Mouse (Mus musculus) embryonic facial prominence, embryonic 13.5 days (tissue): ENCODE measurements around the gene C7. TPM values are rescaled to one million over a fixed set of nuclear protein-coding genes. Genes with fewer than 3 reads are reported as not detected.
"Not testable (repeated sequence)": the region's sequence is repeated elsewhere in the genome, so short reads cannot be mapped to it uniquely, and the experiment has no call there.

Experiments used
- ATAC-seq: fragments of 200-750 bp; cut with Nextera tagmentation; 2 replicates; pipeline ENCODE4 v1.8.0; 2017; ENCODE audit warnings: low read depth; ENCODE audit not compliant: insufficient number of reproducible peaks, insufficient read depth, low FRiP score, low TSS enrichment
- H3K27ac ChIP-seq: fragments of 300-500 bp; sonication (generic); 2 replicates; pipeline ENCODE4 v1.5.1; 2015; ENCODE audit warnings: moderate library complexity, mild to moderate bottlenecking, inconsistent platforms
- H3K27me3 ChIP-seq: fragments of 300-500 bp; sonication (generic); 2 replicates; pipeline ENCODE4 v1.6.1; 2015; ENCODE audit warnings: mild to moderate bottlenecking, inconsistent platforms
- H3K36me3 ChIP-seq: fragments of 300-500 bp; sonication (generic); 2 replicates; pipeline ENCODE4 v1.6.1; 2015; ENCODE audit warnings: mild to moderate bottlenecking, inconsistent platforms
- H3K4me1 ChIP-seq: fragments of 300-500 bp; sonication (generic); 2 replicates; pipeline ENCODE4 v1.6.1; 2015; ENCODE audit warnings: inconsistent platforms
- H3K4me2 ChIP-seq: fragments of 300-500 bp; sonication (generic); 2 replicates; pipeline ENCODE4 v1.6.1; 2015; ENCODE audit warnings: moderate library complexity, mild to moderate bottlenecking, inconsistent platforms
- H3K4me3 ChIP-seq: fragments of 300-500 bp; sonication (generic); 2 replicates; pipeline ENCODE4 v1.5.1; 2015; ENCODE audit warnings: mild to moderate bottlenecking, inconsistent platforms
- H3K9ac ChIP-seq: fragments of 300-500 bp; sonication (generic); 2 replicates; pipeline ENCODE4 v1.6.1; 2015; ENCODE audit warnings: mild to moderate bottlenecking, inconsistent platforms
- H3K9me3 ChIP-seq: fragments of 300-500 bp; sonication (generic); 2 replicates; pipeline ENCODE4 v1.6.1; 2016; ENCODE audit warnings: inconsistent platforms
- WGBS: fragments of 180-500 bp; shearing (Covaris S2); methylation state at CpG from one replicate; pipeline ENCODE4 v1.1.7; 2015; ENCODE audit warnings: mixed read lengths; 5-methylcytosine and 5-hydroxymethylcytosine counted together
- polyA plus RNA-seq: library from polyadenylated mRNA; unstranded; fragments of >200 nt; fragmentation: Nextera tagmentation; extraction: Ambion mirVana; gene quantifications from 2 replicates; pipeline ENCODE4 v1.2.1, GENCODE M21; 2015

The C7 gene
- polyA plus RNA-seq, 1 experiment from 2014 or later = not detected

GRCm38 (mm10) chr15:5086162-5086561, 22.6 kb upstream of the C7 start:
- H3K4me3 ChIP-seq = no peak overlapping the region
- 7% methylated on average over 2 of the region's 2 CpGs for WGBS
- H3K9ac ChIP-seq = no peak overlapping the region
- no peak overlapping the region for H3K4me2 ChIP-seq
- H3K4me1 ChIP-seq = no peaks in the 10 kb centered on the region
- no peaks in the 10 kb centered on the region for H3K9me3 ChIP-seq
- H3K27me3 ChIP-seq = no peaks in the 10 kb centered on the region
- H3K36me3 ChIP-seq = no peaks in the 10 kb centered on the region
- ATAC-seq = no peak
- H3K27ac ChIP-seq = no peak overlapping the region

- 76% methylated on average over 1 of the region's 1 CpGs for WGBS
- no peak for ATAC-seq
- Histone ChIP-seq H3K9me3 (no peaks in the 10 kb centered on the region), H3K27me3 (no peaks in the 10 kb centered on the region), H3K9ac (no peak overlapping the region), H3K4me3 (no peak overlapping the region), H3K4me2 (no peak overlapping the region), H3K36me3 (no peaks in the 10 kb centered on the region), H3K27ac (no peak overlapping the region), H3K4me1 (no peaks in the 10 kb centered on the region)
These were observed 17.7 kb upstream of the C7 start for GRCm38 (mm10) chr15:5081235-5081634.

GRCm38 (mm10) chr15:5068801-5069518, 5.4 kb upstream of the C7 start:
- Histone ChIP-seq H3K27me3 (no peaks in the 10 kb centered on the region), H3K27ac (no peak overlapping the region), H3K4me1 (no peaks in the 10 kb centered on the region), H3K36me3 (no peaks in the 10 kb centered on the region), H3K9ac (no peak overlapping the region), H3K9me3 (no peaks in the 10 kb centered on the region), H3K4me3 (no peak overlapping the region), H3K4me2 (no peak overlapping the region)
- 60% methylated on average over 15 of the region's 15 CpGs for WGBS
- no peak for ATAC-seq

- H3K9ac ChIP-seq = no peak overlapping the region
- no peak overlapping the region for H3K4me2 ChIP-seq
- no peaks in the 10 kb centered on the region for H3K36me3 ChIP-seq
- no peaks in the 10 kb centered on the region for H3K9me3 ChIP-seq
- 65% methylated on average over 11 of the region's 11 CpGs for whole genome bisulfite sequencing
- ATAC-seq = no peak
- H3K27me3 ChIP-seq = no peaks in the 10 kb centered on the region
- H3K4me3 ChIP-seq = no peak overlapping the region
- no peaks in the 10 kb centered on the region for H3K4me1 ChIP-seq
- H3K27ac ChIP-seq = no peak overlapping the region
These were observed 17.8 kb downstream of the C7 start for GRCm38 (mm10) chr15:5045560-5046284.

- H3K4me2 ChIP-seq = no peak overlapping the region
- no peak for ATAC-seq
- no peaks in the 10 kb centered on the region for H3K4me1 ChIP-seq
- H3K27me3 ChIP-seq = no peaks in the 10 kb centered on the region
- WGBS = 88% methylated on average over 4 of the region's 4 CpGs
- no peaks in the 10 kb centered on the region for H3K36me3 ChIP-seq
- no peak overlapping the region for H3K27ac ChIP-seq
- no peak overlapping the region for H3K4me3 ChIP-seq
- no peak overlapping the region for H3K9ac ChIP-seq
- H3K9me3 ChIP-seq = no peaks in the 10 kb centered on the region
These were observed 34.3 kb downstream of the C7 start for GRCm38 (mm10) chr15:5029256-5029655.

GRCm38 (mm10) chr15:5023479-5024265, 39.9 kb downstream of the C7 start:
- H3K9me3 ChIP-seq, H3K27me3 ChIP-seq, ATAC-seq, H3K4me3 ChIP-seq, H3K4me2 ChIP-seq, H3K36me3 ChIP-seq, H3K27ac ChIP-seq, H3K9ac ChIP-seq, H3K4me1 ChIP-seq: not testable (repeated sequence)
- 90% methylated on average over 14 of the region's 14 CpGs for WGBS

- H3K27ac ChIP-seq = no peak overlapping the region
- no peak overlapping the region for H3K9ac ChIP-seq
- no peak for ATAC-seq
- WGBS = 62% methylated on average over 11 of the region's 11 CpGs
- no peak overlapping the region for H3K4me3 ChIP-seq
- H3K27me3 ChIP-seq = no peaks in the 10 kb centered on the region
- H3K36me3 ChIP-seq = no peaks in the 10 kb centered on the region
- H3K4me1 ChIP-seq = no peaks in the 10 kb centered on the region
- H3K4me2 ChIP-seq = no peak overlapping the region
- no peaks in the 10 kb centered on the region for H3K9me3 ChIP-seq
These were observed 53.9 kb downstream of the C7 start for GRCm38 (mm10) chr15:5009644-5010107.

- no peaks in the 10 kb centered on the region for H3K36me3 ChIP-seq
- H3K9ac ChIP-seq = no peak overlapping the region
- H3K4me1 ChIP-seq = no peaks in the 10 kb centered on the region
- no peak overlapping the region for H3K4me2 ChIP-seq
- 82% methylated on average over 6 of the region's 6 CpGs for WGBS
- no peaks in the 10 kb centered on the region for H3K9me3 ChIP-seq
- ATAC-seq = no peak
- no peaks in the 10 kb centered on the region for H3K27me3 ChIP-seq
- no peak overlapping the region for H3K27ac ChIP-seq
- H3K4me3 ChIP-seq = no peak overlapping the region
These were observed 59.9 kb downstream of the C7 start for GRCm38 (mm10) chr15:5003503-5004196.

- H3K4me1 ChIP-seq = no peaks in the 10 kb centered on the region
- H3K4me2 ChIP-seq = no peak overlapping the region
- no peaks in the 10 kb centered on the region for H3K27me3 ChIP-seq
- H3K9ac ChIP-seq = no peak overlapping the region
- no peak overlapping the region for H3K4me3 ChIP-seq
- no peaks in the 10 kb centered on the region for H3K36me3 ChIP-seq
- 51% methylated on average over 2 of the region's 2 CpGs for WGBS
- ATAC-seq = no peak
- H3K27ac ChIP-seq = no peak overlapping the region
- H3K9me3 ChIP-seq = no peaks in the 10 kb centered on the region
These were observed 60.6 kb downstream of the C7 start for GRCm38 (mm10) chr15:5002903-5003302.

GRCm38 (mm10) chr15:4973355-4973754, 90.2 kb downstream of the C7 start:
- no peak overlapping the region for H3K4me3 ChIP-seq
- WGBS = 95% methylated on average over 1 of the region's 1 CpGs
- H3K4me1 ChIP-seq = no peaks in the 10 kb centered on the region
- no peaks in the 10 kb centered on the region for H3K9me3 ChIP-seq
- H3K4me2 ChIP-seq = no peak overlapping the region
- no peaks in the 10 kb centered on the region for H3K36me3 ChIP-seq
- H3K9ac ChIP-seq = no peak overlapping the region
- H3K27ac ChIP-seq = no peak overlapping the region
- H3K27me3 ChIP-seq = no peaks in the 10 kb centered on the region
- ATAC-seq = no peak
